Comparison of ENCODE assay signal across 8 mouse cellular contexts in genomic region chr1:190169911-190170818, GRCm38 (mm10). TPM values are rescaled to one million over a fixed set of nuclear protein-coding genes. Genes with fewer than 3 reads are reported as not detected.
DNase-seq lines count a peak whose midpoint lies in the region; ATAC-seq and TF ChIP-seq lines count a peak whose summit lies in the region.

Prox1 (minus strand) TSS chr1:190170714.

- H3K9ac ChIP-seq in ES-Bruce4 (ENCODE audit: low read depth, poor library complexity, severe bottlenecking): peak within 1 kb of the TSS; percentile 27
- H3K9ac ChIP-seq in forebrain, embryonic 12.5 days: peak within 1 kb of the TSS; percentile 74
- peak within 1 kb of the TSS; percentile 92 for H3K9ac ChIP-seq in heart, postnatal 0 days (replicated peaks; ENCODE audit: low read depth, low read length)
- H3K9ac ChIP-seq in liver, adult 2 months (ENCODE audit: low read depth, low read length): peak within 1 kb of the TSS; percentile 94

- ATAC-seq in forebrain, embryonic 12.5 days (ENCODE audit: low FRiP score): peak; percentile 89
- peak; percentile 73 for ATAC-seq in heart, postnatal 0 days (ENCODE audit: insufficient read depth, low read depth)

- H3K36me3 ChIP-seq in ES-Bruce4 (ENCODE audit: control insufficient read depth, insufficient read depth, low read length, poor library complexity, severe bottlenecking) (no peaks in the 10 kb centered on the region), myocyte (ENCODE audit: control insufficient read depth, insufficient read depth) (no peaks in the 10 kb centered on the region)
- no peaks in the 10 kb centered on the region for H3K36me3 ChIP-seq in forebrain, embryonic 12.5 days (replicated peaks)
- H3K36me3 ChIP-seq in heart, postnatal 0 days (replicated peaks; ENCODE audit: control insufficient read depth, insufficient read depth, low read length): no peaks in the 10 kb centered on the region
- no peaks in the 10 kb centered on the region for H3K36me3 ChIP-seq in liver, adult 2 months (ENCODE audit: control insufficient read depth, insufficient read depth, low read length)

- peaks cover 23% of the 10 kb centered on the region for H3K79me2 ChIP-seq in liver, adult 2 months (ENCODE audit: control insufficient read depth, insufficient read depth, low read length)
- no peaks in the 10 kb centered on the region for H3K79me2 ChIP-seq in myocyte (ENCODE audit: control insufficient read depth, insufficient read depth)

- H3K9me3 ChIP-seq in ES-Bruce4 (replicated peaks; ENCODE audit: control insufficient read depth, insufficient read depth, low read length, poor library complexity, severe bottlenecking): no peaks in the 10 kb centered on the region
- no peaks in the 10 kb centered on the region for H3K9me3 ChIP-seq in forebrain, embryonic 12.5 days
- H3K9me3 ChIP-seq in heart, postnatal 0 days (replicated peaks; ENCODE audit: control insufficient read depth, low read length): no peaks in the 10 kb centered on the region

- DNase-seq in brain, embryonic 14.5 days (ENCODE audit: low read depth): peak; percentile 97
- peak; percentile 89 for DNase-seq in heart, postnatal 0 days (ENCODE audit: low spot score)
- peak; percentile 85 for DNase-seq in kidney, postnatal 10 days
- peak; percentile 77 for DNase-seq in liver, adult 2 months (ENCODE audit: extremely low read depth, low read depth, low spot score)
- DNase-seq in thymus, postnatal 4 days: peak; percentile 40

- H3K27ac ChIP-seq in ES-Bruce4 (ENCODE audit: insufficient read depth, low read length): no peak within 1 kb of the TSS
- peak within 1 kb of the TSS; percentile 92 for H3K27ac ChIP-seq in forebrain, embryonic 12.5 days
- H3K27ac ChIP-seq in heart, postnatal 0 days (ENCODE audit: low read depth): peak within 1 kb of the TSS; percentile 98
- peak within 1 kb of the TSS; percentile 94 for H3K27ac ChIP-seq in liver, adult 2 months (replicated peaks; ENCODE audit: insufficient read depth, low read depth, low read length)

- H3K4me3 ChIP-seq in ES-Bruce4 (ENCODE audit: low read depth, low read length) (peak within 1 kb of the TSS; percentile 87), myocyte (peak within 1 kb of the TSS; percentile 5)
- H3K4me3 ChIP-seq in forebrain, embryonic 12.5 days (replicated peaks): peak within 1 kb of the TSS; percentile 67
- peak within 1 kb of the TSS; percentile 88 for H3K4me3 ChIP-seq in heart, postnatal 0 days (ENCODE audit: low read depth, low read length)
- H3K4me3 ChIP-seq in liver, adult 2 months (ENCODE audit: insufficient read depth, low read depth, low read length): peak within 1 kb of the TSS; percentile 86

- TF ChIP-seq EP300 in ES-Bruce4 (IDR thresholded peaks at IDR 0.05; ENCODE audit: insufficient read depth, low read depth, low read length): no peak
- TF ChIP-seq EP300 in heart, postnatal 0 days (IDR thresholded peaks at IDR 0.05; ENCODE audit: low read depth): no peak

- H3ac ChIP-seq in myocyte (ENCODE audit: control insufficient read depth, insufficient read length): no peak within 1 kb of the TSS

- WGBS in forebrain, embryonic 12.5 days: under 1% methylated on average over 61 of the region's 62 CpGs
- under 1% methylated on average over 51 of the region's 62 CpGs for WGBS in heart, postnatal 0 days
- WGBS in liver, adult 2 months: under 1% methylated on average over 62 of the region's 62 CpGs

- TF ChIP-seq POLR2A in ES-Bruce4 (IDR thresholded peaks at IDR 0.05; ENCODE audit: insufficient read depth, low read length) (no peak), myocyte (IDR thresholded peaks at IDR 0.05; ENCODE audit: insufficient read length, low read depth) (no peak)
- 0 out of 2 replicates have a peak, but pooled peaks have one; percentile 65 for TF ChIP-seq POLR2A in brain, embryonic 14.5 days (IDR thresholded peaks at IDR 0.05; ENCODE audit: borderline replicate concordance, extremely low read depth, insufficient read depth, insufficient read length, poor library complexity, severe bottlenecking)
- TF ChIP-seq POLR2A in liver, adult 2 months (IDR thresholded peaks at IDR 0.05; ENCODE audit: extremely low read depth, insufficient read depth, low read length): peak; percentile 82

- TF ChIP-seq CTCF in ES-Bruce4 (IDR thresholded peaks at IDR 0.05; ENCODE audit: low read depth, low read length): no peak
- TF ChIP-seq CTCF in brain, embryonic 14.5 days (IDR thresholded peaks at IDR 0.05; ENCODE audit: borderline replicate concordance, extremely low read depth, insufficient read depth, insufficient read length): no peak
- TF ChIP-seq CTCF in heart, postnatal 0 days (IDR thresholded peaks at IDR 0.05; ENCODE audit: low read depth): no peak
- TF ChIP-seq CTCF in liver, adult 2 months (IDR thresholded peaks at IDR 0.05; ENCODE audit: low read depth, low read length): no peak

- H3K27me3 ChIP-seq in ES-Bruce4 (ENCODE audit: control insufficient read depth, insufficient read depth, low read length, poor library complexity, severe bottlenecking): peaks cover 26% of the 10 kb centered on the region
- H3K27me3 ChIP-seq in forebrain, embryonic 12.5 days: peaks cover 50% of the 10 kb centered on the region
- 0 out of 2 replicates have a peak, but pooled peaks cover 3% of the 10 kb centered on the region for H3K27me3 ChIP-seq in heart, postnatal 0 days (ENCODE audit: control insufficient read depth, insufficient read depth, low read length)
- H3K27me3 ChIP-seq in liver, adult 2 months (ENCODE audit: control insufficient read depth, insufficient read depth, low read length): no peaks in the 10 kb centered on the region
- H3K27me3 ChIP-seq in myocyte (ENCODE audit: control insufficient read depth, insufficient read depth, insufficient read length): peaks cover 28% of the 10 kb centered on the region

- H3K4me2 ChIP-seq in forebrain, embryonic 12.5 days: peak within 1 kb of the TSS; percentile 90
- peak within 1 kb of the TSS; percentile 93 for H3K4me2 ChIP-seq in heart, postnatal 0 days (ENCODE audit: low read depth, low read length)
- peak within 1 kb of the TSS; percentile 54 for H3K4me2 ChIP-seq in myocyte (ENCODE audit: low read depth)

- no peaks in the 10 kb centered on the region for H3K4me1 ChIP-seq in ES-Bruce4 (ENCODE audit: control insufficient read depth, insufficient read depth, low read length)
- H3K4me1 ChIP-seq in forebrain, embryonic 12.5 days: peaks cover 69% of the 10 kb centered on the region
- H3K4me1 ChIP-seq in heart, postnatal 0 days (ENCODE audit: control insufficient read depth, insufficient read depth): no peaks in the 10 kb centered on the region
- peaks cover 7% of the 10 kb centered on the region; the same call in 1 of the 2 replicates for H3K4me1 ChIP-seq in liver, adult 2 months (ENCODE audit: control insufficient read depth, insufficient read depth, low read length)

TF ChIP-seq in myocyte, 11 proteins besides CTCF, POLR2A, EP300 and RAD21:
- TF ChIP-seq REST (IDR thresholded peaks at IDR 0.05; ENCODE audit: insufficient read depth, insufficient read length): no peak
- no peak for TF ChIP-seq TCF12 (IDR thresholded peaks at IDR 0.05; ENCODE audit: insufficient read depth, poor library complexity, severe bottlenecking)
- no peak for TF ChIP-seq E2F4 (IDR thresholded peaks at IDR 0.05; ENCODE audit: insufficient read depth)
- no peak for TF ChIP-seq POLR2AphosphoS2 (IDR thresholded peaks at IDR 0.05; ENCODE audit: insufficient read length, low read depth)
- no peak for TF ChIP-seq MYOD1 (IDR thresholded peaks at IDR 0.05; ENCODE audit: control insufficient read depth in 1 of 3, insufficient read length in 2 of 3, low read depth in 2 of 3)
- no peak for TF ChIP-seq SRF (IDR thresholded peaks at IDR 0.05; ENCODE audit: control insufficient read depth, insufficient read length, low read depth)
- no peak for TF ChIP-seq MAX (IDR thresholded peaks at IDR 0.05; ENCODE audit: low read depth)
- TF ChIP-seq MYOG (IDR thresholded peaks at IDR 0.05; ENCODE audit: control insufficient read depth in 1 of 3, insufficient read depth in 1 of 3, insufficient read length in 2 of 3, low read depth in 2 of 3): no peak
- TF ChIP-seq CEBPB (IDR thresholded peaks at IDR 0.05; ENCODE audit: insufficient read depth, poor library complexity, severe bottlenecking): no peak
- TF ChIP-seq TCF3 (IDR thresholded peaks at IDR 0.05; ENCODE audit: insufficient read length, low read depth): no peak
TF ChIP-seq in myocyte: peak in this region for 0.

RNA-seq across cellular contexts. Expression of gene Prox1, which starts in this region (rescaled TPM):
- polyA plus RNA-seq in ES-Bruce4 (2011; ENCODE audit: insufficient read depth, insufficient read length, low read depth, missing spikeins) (1.7 and 1.8 TPM in 2 replicates), myocyte (2012; fragmentation: generic; extraction: Trizol) (0.13 TPM)
- 11.3 and 14.5 TPM in 2 replicates for polyA plus RNA-seq in brain, embryonic 14.5 days (2012; rRNA removed)
- 13.4 and 16.3 TPM in 2 replicates for polyA plus RNA-seq in forebrain, embryonic 12.5 days (2016; fragmentation: Nextera tagmentation; extraction: Ambion mirVana)
- total RNA-seq in heart, postnatal 0 days (2014; rRNA removed; ENCODE audit: low replicate concordance): 23.1 and 31.5 TPM in 2 replicates
- 17.3 and 17.8 TPM in 2 replicates for polyA plus RNA-seq in heart, postnatal 0 days (2015; fragmentation: Nextera tagmentation; extraction: Ambion mirVana)
- total RNA-seq in liver, adult 2 months (2014; rRNA removed): 20.1 and 27.1 TPM in 2 replicates
- polyA plus RNA-seq in liver, adult 2 months (2012; rRNA removed): 22.2 and 23.0 TPM in 2 replicates

Comparison
In these comparisons a context has a peak if more than half of its experiments do, and no peak if none do; other contexts are left out.
1. H3K4me3 ChIP-seq: peak in every context shown above with its lines; median percentile 88 in heart, postnatal 0 days; 87 in ES-Bruce4; 86 in liver, adult 2 months; 67 in forebrain, embryonic 12.5 days; 5 in myocyte.
2. H3K9ac ChIP-seq: peak in every context shown above with its lines; median percentile 94 in liver, adult 2 months; 92 in heart, postnatal 0 days; 74 in forebrain, embryonic 12.5 days; 27 in ES-Bruce4.
3. POLR2A ChIP-seq: peak in brain, embryonic 14.5 days (single experiment) and liver, adult 2 months (single experiment); none in ES-Bruce4 (single experiment) and myocyte (single experiment).
4. DNase-seq: peak in every context shown above with its lines; median percentile 97 in brain, embryonic 14.5 days; 89 in heart, postnatal 0 days; 85 in kidney, postnatal 10 days; 77 in liver, adult 2 months; 40 in thymus, postnatal 4 days.
5. Peak in every context shown above with its lines, with median percentiles within 50 percentile points of each other: H3K4me2 ChIP-seq.